Mouse (Mus musculus): ENCODE data around the gene Cyp27a1.

Cyp27a1 gene

DNA sequence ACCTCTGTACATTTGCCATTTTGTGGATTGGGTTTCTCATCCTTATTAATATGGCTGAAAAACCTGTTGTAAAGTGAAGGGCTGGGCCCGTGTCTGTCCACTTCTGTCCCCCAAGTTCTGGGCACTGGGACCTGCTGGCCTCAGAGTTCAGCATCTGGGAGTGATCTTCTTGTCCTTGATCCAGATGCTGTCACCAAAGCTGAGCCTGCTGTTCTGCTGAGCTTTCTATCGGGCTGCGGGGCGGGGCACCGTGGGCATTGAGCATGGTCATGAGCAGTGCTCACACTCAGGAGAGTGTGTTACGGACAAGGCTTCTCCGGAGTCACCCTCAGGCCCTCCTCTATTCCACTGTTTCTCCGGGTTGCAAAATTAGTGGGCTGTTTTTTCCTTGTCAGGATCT is 4.7 kb downstream of the Cyp27a1 start:
- in situ Hi-C loops (cut with MboI, MseI): no loop called here

DNA sequence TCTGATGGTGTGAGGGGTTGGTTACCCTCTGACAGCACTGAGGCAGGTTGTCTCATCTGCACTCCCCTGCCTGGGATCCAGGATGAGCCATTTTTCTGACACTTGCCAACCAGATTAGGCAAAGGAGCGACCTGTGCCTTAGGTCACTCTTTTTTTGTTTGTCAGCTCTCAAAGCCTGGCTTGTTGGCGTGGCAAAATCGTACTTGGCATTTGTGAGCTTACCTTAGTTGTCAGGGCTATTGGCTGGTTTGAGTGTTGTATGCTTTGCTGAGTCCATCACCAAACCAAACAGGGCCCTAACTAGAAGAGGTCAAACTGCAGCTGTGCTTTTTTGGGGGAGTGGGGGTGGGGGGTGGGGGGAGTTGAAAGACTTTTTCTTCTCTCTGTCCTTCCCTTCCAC is 5.9 kb downstream of the Cyp27a1 start:
- in situ Hi-C loops (cut with MboI, MseI): no loop called here

DNA sequence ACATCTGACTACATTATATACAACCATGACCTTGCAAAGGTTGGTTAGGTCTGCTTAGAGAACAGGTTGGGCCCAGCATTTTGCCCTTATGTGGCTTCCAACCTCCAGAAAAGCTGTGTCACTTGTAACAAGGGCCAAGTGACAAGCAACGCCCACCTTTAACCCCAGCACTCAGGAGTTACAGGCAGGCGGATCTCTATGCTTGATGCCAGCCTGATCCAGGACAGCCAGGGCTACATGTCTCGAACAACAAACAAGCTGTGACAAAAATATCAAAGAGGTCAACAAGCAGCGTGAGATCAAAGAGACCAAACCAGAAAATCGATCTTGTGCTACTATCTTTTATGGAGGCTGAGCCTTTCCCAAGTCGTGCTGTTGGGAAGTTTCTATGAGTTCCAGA is 8.3 kb downstream of the Cyp27a1 start:
- in situ Hi-C loops (cut with MboI, MseI): no loop called here

DNA sequence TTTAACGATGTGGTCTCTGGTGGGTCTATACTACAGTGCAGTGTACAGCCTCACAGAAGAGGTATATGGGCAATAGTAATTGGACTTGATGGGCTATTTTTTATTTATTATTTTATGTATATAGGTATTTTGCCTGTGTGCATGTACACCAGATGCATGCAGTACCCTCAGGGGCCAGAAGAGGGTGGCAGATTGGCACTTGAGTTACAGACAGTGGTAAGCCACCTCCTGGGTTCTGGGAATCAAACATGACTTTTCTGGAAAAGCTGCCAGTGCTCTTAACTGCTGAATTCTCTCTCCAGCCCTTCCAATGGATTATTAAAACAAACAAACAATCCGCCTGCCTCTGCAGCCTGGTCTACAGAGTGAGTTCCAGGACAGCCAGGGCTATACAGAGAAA is 10.4 kb downstream of the Cyp27a1 start:
- in situ Hi-C loops (cut with MboI, MseI): no loop called here

DNA sequence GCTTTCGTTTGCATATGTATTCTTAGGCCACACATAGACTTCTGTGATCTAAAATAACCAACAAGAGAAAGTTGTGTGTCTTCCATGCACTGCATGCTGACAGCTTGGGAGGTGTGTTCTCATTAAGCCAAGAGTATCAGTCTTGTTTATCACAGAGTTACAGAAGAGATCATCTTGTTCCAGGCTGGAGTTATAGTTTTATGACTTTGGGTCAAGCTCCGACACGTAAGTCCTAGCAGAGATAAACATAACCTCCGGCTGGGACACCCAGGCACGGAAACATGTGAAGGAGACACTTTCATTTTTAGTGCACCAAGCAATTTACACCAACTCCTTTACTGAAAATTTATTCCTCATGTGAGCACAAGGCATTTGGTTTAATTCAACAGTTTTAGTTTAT is 12.7 kb downstream of the Cyp27a1 start:
- in situ Hi-C loops (cut with MboI, MseI): no loop called here

DNA sequence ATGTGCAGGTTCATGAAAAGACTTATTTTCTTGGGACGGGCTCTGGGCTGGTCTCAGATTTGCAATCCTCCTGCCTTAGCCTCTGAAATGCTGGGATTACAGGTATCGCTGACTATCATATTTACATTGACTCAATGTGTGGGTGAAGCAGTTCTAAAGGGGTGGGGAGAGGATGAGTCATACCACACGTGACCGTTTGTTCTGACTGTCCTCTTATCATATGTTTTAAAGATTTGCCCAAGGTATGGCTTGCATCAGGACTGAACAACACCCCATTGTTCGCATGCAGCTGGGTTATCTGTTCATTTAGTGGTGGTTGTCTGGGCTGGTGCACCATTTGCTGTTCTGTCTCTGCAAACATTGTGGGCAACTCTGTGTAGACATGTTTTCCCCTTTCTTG is 13.3 kb downstream of the Cyp27a1 start:
- in situ Hi-C loops (cut with MboI, MseI): no loop called here

DNA sequence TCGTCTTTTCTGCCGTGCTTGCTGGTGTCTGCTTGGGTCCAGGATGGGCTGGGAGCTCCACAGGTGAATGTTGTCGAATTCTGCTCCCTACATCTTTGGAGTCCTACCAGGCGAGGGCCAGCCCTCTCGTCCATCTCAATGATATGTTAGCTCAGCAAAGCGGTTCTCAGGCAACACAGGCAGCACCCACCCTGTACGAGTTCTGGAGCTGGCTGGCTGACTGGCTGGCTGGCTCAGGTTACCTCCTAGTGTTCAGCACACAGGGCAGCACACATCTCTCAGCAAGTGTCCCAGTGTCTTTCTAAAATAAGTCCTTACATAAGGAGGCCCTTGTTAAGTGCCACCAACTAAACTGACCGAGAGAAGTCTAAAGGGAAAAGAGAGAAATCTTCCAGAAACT is 15.1 kb downstream of the Cyp27a1 start:
- in situ Hi-C loops (cut with MboI, MseI): no loop called here

DNA sequence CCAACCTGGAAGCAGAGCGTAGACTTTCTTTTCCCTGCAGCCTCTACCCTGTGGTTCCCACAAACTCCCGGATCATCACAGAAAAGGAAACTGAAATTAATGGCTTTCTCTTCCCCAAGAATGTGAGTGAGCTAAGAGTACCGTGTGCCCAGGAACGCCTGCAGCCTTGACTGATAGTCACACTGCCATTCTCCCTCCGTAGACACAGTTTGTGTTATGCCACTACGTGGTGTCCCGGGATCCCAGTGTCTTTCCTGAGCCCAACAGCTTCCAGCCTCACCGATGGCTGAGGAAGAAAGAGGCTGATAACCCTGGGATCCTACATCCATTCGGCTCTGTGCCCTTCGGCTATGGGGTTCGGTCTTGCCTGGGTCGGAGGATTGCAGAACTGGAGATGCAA is 23.6 kb downstream of the Cyp27a1 start:
- in situ Hi-C loops (cut with MboI, MseI): no loop called here

DNA sequence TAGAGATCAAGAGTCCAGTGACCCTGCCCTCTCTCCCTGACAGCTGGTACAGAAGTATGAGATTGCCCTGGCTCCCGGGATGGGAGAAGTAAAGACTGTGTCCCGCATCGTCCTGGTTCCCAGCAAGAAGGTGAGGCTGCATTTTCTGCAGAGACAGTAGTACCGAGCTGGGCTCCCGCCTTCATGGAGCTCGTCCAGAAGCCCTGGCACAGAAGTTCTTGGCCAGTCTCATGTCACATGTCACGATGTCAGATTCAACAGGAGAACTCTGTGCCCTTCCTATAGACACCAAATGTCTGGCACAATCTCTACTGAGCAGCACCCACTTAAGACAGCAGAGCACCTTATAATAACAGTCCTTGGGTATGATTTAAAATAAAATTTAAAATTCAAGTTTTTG is 24.1 kb downstream of the Cyp27a1 start:
- in situ Hi-C loops (cut with MboI, MseI): no loop called here

DNA sequence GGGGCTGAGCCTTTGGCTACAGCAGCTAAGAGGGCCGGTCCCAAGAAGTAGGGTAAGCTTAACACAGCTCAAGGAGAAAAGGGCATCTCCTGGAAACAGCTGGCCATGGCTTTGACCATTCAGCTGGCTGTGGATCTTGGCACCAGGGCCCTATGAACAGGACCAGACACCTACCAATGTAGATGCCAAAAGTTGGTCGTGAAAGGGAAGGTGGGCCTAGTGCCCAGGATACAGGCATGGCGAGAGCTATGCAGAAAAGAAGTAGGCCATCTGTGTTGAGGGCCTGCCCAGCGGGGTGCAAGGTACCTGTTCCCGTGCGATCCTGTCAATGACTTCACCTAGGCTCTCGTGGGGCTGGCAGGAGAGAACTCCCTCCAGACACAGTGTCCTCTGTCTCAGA is 27.5 kb downstream of the Cyp27a1 start:
- in situ Hi-C loops (cut with MboI, MseI): no loop called here

DNA sequence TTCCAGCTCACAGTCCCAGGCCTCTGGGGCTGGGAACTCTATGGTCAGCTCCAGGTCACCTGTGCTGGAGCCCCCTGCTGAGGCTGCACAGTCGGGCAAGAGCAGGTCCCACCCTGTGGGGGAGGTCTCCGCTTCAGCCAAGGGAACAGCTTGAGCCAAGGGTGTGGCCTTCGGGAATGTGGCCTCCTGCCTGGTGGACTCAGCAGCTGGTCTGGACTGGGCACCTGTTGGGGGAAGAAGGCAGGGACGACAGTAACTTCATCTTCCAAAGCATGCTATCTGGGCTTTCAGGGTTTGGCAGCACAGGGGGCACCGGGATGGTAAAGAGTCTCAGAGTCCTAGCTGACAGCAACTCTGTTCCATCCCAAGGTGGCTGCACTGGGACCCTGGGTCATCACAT is 34.0 kb downstream of the Cyp27a1 start:
- in situ Hi-C loops (cut with MboI, MseI): no loop called here

DNA sequence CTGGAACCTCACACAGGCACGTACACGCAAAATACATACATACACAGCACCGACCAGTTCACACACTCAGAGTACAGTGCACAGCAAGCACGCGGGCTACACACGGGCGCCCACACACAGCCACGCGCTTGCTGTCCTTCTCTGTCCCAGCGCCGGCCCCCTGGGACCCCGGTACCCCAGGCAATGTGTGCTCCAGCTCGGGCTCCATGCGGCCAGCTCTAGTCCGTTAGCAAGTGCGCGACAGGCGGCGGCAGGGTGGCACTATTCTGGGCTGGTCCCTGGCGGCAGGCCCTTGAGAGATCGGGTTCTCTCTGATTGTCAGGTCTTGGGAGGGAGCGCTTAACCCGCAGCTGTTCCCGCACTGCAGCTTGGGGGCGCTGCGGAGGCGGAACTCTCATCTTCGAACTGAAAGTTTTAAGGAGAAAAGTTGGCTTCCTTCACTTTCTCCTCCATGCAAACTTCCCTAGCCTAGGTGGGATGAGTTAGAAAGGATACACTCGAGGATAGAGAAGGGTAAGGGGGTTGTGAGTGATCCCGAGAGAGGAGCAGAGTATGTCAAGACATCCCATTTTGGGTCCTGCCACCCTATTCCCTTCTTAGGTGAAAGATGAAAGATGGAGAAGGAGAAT is 35.4 kb downstream of the Cyp27a1 start, which contains the start of gene Prkag3:
Gene Prkag3 (minus strand): TSS at position 579 of the 629 bp plus-strand sequence.
- in situ Hi-C loops (cut with MboI, MseI): no loop called here

DNA sequence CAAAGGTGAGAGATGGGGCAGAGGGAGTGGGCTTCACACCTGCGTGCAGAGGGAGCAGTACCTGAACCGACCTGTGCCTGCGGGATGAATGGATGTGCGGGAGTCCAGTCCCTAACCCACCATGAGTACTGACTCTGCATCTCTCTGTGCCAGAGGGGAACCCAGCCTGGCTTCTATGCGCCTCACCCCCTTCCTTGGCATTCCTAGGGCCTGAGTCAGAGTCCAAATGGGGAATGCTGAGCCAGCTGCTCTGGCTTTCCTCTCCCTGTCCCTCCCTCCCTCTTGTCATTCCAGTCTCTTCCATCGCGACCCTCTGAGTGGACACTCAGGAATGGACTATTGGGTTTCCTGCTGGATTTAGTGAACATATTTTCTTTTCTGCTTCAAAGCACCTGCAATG is 35.9 kb downstream of the Cyp27a1 start:
- in situ Hi-C loops (cut with MboI, MseI): no loop called here

DNA sequence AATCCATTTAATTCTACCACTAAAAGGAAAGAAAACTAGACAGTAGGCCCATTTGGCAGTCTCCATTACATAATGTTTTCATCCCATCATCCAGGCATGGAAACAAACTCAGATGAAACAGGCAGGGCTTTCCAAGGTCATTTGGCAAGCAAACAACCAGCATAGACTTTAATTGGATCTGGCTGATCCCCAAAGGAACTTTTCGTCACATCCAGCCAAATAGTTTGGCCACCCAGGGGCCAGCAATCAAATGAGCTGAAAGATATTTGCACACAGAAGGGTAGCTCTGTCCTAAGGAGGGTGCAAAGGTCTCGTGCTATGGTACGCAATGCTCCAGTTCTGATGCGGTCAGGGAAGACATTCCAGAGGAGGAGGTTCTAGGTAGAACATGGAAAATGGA is 37.3 kb downstream of the Cyp27a1 start:
- in situ Hi-C loops (cut with MboI, MseI): no loop called here

DNA sequence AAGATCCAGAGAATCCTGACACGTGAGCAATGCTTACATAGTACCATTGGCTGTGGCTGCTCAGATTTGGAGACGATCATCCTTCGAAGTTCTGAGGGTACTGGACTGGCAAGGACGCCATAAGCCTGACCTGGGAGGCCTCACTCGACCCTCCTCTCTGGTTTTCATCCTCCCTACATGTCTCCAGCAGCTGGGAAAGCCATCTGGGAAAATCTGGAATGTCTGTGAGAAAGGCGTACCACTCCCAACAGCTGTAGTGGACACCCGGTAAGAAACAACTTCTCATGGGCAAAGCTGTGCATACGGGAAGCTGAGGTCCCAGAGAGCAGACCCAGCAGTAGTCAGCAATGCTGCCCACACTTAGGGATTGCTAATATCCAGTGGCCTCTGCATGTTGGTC is 38.8 kb downstream of the Cyp27a1 start:
- in situ Hi-C loops (cut with MboI, MseI): no loop called here

DNA sequence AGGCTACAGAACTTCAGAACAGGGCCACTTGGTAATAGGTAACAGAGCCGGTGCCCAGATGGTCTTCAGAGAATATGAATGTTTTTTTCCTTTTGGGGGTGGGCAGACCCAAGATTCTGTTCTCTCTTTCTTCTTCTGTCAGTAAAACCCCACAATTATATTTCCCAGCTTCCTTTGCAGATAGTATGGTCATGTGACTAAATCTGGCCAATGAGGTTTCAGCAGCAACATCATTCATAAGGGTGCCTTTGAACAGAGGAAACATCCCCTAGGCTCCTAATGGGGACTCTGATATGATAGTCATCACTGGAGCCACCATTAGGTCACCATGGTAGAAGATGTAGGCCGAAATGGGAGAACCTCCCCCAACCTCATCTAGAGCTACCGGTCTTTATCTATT is 39.5 kb downstream of the Cyp27a1 start:
- in situ Hi-C loops (cut with MboI, MseI): no loop called here

DNA sequence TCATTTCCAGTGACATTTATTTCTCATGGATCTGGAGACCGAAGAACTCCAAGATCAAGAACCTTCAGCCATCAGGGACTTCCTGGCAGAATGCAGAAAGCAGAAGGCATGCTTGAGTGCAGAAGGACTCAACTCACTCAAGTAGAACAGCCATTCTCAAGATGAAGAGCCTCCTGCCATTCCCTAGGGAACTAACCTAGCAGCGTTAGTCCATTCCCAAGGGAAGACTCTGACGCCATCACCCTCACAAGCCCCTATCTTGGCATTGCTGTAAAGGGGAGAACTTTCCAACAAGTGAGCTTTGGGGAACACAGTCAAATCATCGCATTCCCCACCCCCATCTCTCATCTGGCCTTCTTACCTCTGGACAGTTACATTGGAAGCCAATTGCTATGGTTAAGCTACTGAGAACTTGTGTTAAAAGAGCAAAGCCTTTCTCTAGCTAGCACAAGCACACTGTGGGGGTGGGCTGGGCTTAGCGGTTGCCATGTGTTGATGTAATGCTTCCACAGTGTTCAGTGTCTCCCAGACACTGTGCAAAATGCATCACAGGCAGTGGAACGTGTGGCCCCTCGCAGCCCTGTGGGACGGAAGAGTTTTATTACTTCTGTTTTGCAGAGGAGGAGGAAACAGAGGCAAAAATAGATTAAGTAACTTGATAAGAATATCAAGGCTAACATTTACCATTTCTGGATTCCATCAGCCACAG is 40.0 kb downstream of the Cyp27a1 start:
- in situ Hi-C loops (cut with MboI, MseI): no loop called here

DNA sequence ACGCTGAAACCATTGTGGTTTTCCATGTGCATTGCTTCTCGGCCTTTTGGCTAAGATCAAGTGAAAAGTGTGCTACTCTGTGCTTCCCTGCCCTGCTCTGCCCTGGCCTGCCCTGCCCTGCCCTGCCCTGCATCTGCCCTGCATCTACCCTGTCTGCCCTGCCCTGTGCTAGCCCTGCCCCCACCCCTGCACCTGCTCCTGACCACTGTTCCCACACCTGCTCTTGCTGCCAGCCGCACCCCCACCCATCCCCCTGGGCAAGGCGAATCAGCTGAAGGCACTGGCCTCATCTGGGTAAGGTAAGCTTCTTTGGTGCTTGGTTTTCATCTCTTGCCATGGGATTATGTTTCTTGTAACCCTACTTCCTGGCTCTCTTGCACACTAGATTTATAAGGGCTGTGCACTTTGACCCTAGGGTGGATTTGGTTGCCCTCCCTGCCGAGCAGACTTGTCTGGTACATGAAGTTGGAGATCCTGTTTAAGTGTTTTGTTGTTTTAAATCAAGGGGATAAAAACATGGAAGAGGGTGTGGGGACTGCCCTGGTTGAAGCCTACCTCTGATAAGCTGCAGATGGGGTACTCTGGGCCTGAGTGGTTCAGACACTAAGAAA is 40.9 kb downstream of the Cyp27a1 start:
- in situ Hi-C loops (cut with MboI, MseI): no loop called here

DNA sequence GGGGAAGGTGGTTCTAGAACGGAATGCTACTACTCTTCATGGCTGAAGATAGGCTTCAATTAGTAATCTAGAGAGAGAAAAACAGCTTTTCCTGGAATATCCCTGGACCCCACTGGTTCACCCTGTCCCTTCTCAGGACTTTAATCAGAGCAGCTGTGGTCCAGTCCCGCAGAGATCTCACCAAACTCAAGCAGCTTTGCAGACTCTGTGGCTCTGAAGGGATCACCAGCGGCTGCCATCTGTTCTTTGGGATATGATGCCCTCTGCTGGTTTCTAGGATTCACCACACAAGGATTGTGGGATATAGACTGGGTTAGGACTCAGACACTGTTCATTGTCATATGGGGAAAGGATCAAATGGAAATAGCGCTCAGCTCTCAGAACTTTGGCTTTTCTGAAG is 46.4 kb downstream of the Cyp27a1 start:
- in situ Hi-C loops (cut with MboI, MseI): no loop called here

DNA sequence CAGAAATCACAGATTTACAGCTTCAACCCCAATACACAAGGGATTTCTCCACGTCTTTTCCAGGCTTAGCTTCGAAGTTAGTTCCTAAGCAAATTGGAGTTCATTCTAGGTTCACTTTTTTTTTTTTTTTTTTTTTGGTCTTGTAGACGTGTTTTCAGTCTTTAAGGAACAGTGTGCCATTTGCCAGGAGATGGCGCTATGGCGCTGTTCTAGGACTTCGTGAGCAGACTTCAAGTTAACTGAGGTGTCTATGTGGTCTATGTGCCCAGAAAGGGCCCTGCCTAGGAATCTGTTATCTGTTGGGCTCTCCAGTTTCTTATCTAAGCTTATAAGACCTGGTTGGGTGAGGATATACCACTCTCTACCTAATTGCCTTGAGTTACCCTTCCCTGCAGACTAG is 49.7 kb downstream of the Cyp27a1 start:
- in situ Hi-C loops (cut with MboI, MseI): no loop called here

DNA sequence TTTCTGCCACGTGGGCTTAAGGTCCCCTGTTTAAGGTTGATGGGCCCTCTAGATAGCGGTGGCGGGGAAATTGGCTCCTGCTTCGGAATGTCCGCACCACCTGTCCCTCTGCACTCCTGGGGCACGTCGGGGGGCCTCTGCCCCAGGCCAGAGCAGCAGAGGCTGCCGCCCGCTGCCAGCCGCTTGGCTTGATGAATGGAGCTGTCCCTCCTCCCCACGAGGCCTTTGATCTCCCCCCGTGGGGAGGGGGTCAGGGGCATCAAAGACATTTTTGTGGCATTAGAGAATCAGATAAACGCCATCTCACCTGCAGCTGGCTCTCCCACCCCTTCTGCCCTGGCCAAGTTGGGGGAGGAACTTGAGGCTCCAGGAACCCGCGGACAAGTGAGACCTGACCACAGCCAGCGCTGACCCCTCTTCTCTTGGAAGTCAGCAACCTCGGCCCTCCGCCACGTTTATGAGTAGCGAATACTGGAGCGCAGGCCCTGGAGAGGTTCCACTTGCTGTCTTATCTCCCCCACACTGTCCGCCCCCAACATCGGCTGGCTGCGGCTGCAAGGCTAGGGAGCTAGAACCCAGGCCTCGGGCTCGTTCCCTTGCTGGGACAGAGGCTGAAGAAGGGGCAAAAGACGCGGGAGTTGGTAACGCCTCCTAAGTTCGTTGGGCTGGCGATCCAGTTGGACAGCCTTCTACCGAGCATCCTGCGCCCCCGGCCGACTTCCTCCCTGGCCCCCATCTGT is 57.5 kb downstream of the Cyp27a1 start:
- in situ Hi-C loops (cut with MboI, MseI): loop anchor here (5.0 kb wide), 1 partner anchor 41 kb away; no protein-coding TSS in a partner anchor

DNA sequence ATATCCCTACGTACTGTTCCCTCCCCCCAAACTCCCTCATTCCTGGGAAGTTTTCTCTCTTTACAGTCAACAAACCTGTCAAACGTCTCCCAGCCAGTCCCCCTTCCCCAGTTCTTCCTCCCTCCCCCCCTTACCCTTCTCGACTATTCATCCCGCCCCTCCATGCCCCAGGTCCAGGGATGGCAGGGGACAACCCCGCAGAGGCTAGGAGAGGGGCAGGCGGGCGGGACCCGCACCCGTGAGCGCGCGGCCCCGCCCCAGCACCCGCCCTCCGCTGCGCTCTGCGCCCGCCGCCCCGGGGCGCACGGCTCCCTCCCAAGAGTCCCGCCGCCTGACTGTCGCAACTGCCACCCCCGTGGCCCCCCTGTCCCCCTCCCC is 58.1 kb downstream of the Cyp27a1 start:
- in situ Hi-C loops (cut with MboI, MseI): loop anchor here (5.0 kb wide), 1 partner anchor 41 kb away; no protein-coding TSS in a partner anchor

DNA sequence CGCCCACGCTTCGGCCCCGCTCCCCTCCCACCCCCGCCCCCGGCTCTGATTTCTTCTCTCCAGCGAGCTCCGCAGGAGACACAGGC is 58.3 kb downstream of the Cyp27a1 start, which contains the start of gene Wnt6:
Gene Wnt6 (plus strand): TSS at position 48 of the 86 bp plus-strand sequence.
- in situ Hi-C loops (cut with MboI, MseI): loop anchor here (5.0 kb wide), 1 partner anchor 41 kb away; no protein-coding TSS in a partner anchor

Measured in T-helper 1 cell (primary cell).